Mouse (Mus musculus) spleen, adult 2 months (tissue): ENCODE data around the gene Stx8. TPM values are rescaled to one million over a fixed set of nuclear protein-coding genes. Genes with fewer than 3 reads are reported as not detected.

ENCODE experiments used
- DNase-seq, 2 experiments: peaks; one replicate each; pipeline versions ENCODE4 v3.0.0 to v3.0.0-alpha.2; 2012 to 2021; ENCODE audit warnings: low spot score in 2 of 2, low read depth in 1 of 2
- H3K27ac ChIP-seq: fragments of 200-500 bp; 2 replicates; pipeline ENCODE4 v1.5.1; 2012; ENCODE audit warnings: low read length, inconsistent platforms; ENCODE audit not compliant: insufficient read depth
- H3K27me3 ChIP-seq: fragments of 200-500 bp; 2 replicates; pipeline ENCODE4 v1.6.1; 2012; ENCODE audit warnings: mild to moderate bottlenecking, moderate library complexity, low read length, inconsistent platforms; ENCODE audit not compliant: control insufficient read depth, insufficient read depth
- H3K36me3 ChIP-seq: fragments of 200-500 bp; 2 replicates; pipeline ENCODE4 v1.6.1; 2012; ENCODE audit warnings: mild to moderate bottlenecking, low read length, inconsistent platforms; ENCODE audit not compliant: control insufficient read depth, insufficient read depth
- H3K4me1 ChIP-seq: fragments of 200-500 bp; 2 replicates; pipeline ENCODE4 v1.6.1; 2011; ENCODE audit warnings: inconsistent platforms; ENCODE audit not compliant: control insufficient read depth, insufficient read depth, insufficient read length
- H3K4me3 ChIP-seq: fragments of 200-500 bp; 2 replicates; pipeline ENCODE4 v1.5.1; 2011; ENCODE audit warnings: mild to moderate bottlenecking, inconsistent platforms; ENCODE audit not compliant: insufficient read depth, insufficient read length; ENCODE audit errors: extremely low read depth
- CTCF ChIP-seq: fragments of 200-500 bp; IDR thresholded peaks from 2 replicates; pipeline ENCODE4 v1.5.1; 2011; ENCODE audit warnings: mild to moderate bottlenecking, inconsistent platforms; ENCODE audit not compliant: insufficient read depth, insufficient read length, insufficient replicate concordance; ENCODE audit errors: extremely low read depth
- POLR2A ChIP-seq: fragments of 200-500 bp; IDR thresholded peaks from 2 replicates; pipeline ENCODE4 v1.6.1; 2011; ENCODE audit warnings: low read depth, low read length, inconsistent platforms
- WGBS: fragments of 180-500 bp; shearing (Covaris S2); methylation state at CpG from one replicate; pipeline ENCODE4 v1.1.7; 2018; 5-methylcytosine and 5-hydroxymethylcytosine counted together
- polyA plus RNA-seq: library from polyadenylated mRNA; depleted of rRNA; stranded (reverse); fragments of >200 nt; gene quantifications from 2 replicates; pipeline ENCODE4 v1.2.3, GENCODE M21; 2012

Gene Stx8
- polyA plus RNA-seq, 1 experiment: 3.2 TPM

- Histone ChIP-seq H3K4me3 (no peak overlapping the region), H3K36me3 (no peaks in the 10 kb centered on the region), H3K4me1 (peaks cover 4% of the 10 kb centered on the region; the same call in 1 of the 2 replicates), H3K27ac (no peak overlapping the region), H3K27me3 (no peaks in the 10 kb centered on the region)
- TF ChIP-seq POLR2A: no peak
- TF ChIP-seq CTCF: no peak
- DNase-seq: no peak
- WGBS: 87% methylated on average over 1 of the region's 1 CpGs
Observed at GRCm38 (mm10) chr11:68208582-68208981, 242.6 kb downstream of the Stx8 start.

- 34% methylated on average over 4 of the region's 4 CpGs for WGBS
- no peak for TF ChIP-seq POLR2A
- no peak for TF ChIP-seq CTCF
- DNase-seq: no peak
- Histone ChIP-seq H3K27me3 (no peaks in the 10 kb centered on the region), H3K4me3 (no peak overlapping the region), H3K4me1 (peaks cover 6% of the 10 kb centered on the region; the same call in 1 of the 2 replicates), H3K27ac (no peak overlapping the region), H3K36me3 (no peaks in the 10 kb centered on the region)
Observed at GRCm38 (mm10) chr11:68209506-68209905, 243.5 kb downstream of the Stx8 start.

GRCm38 (mm10) chr11:68210714-68211113 is 244.7 kb downstream of the Stx8 start:
- WGBS: 95% methylated on average over 5 of the region's 5 CpGs
- H3K27me3 ChIP-seq: no peaks in the 10 kb centered on the region
- no peak for DNase-seq
- H3K36me3 ChIP-seq: no peaks in the 10 kb centered on the region
- H3K27ac ChIP-seq: no peak overlapping the region
- peaks cover 4% of the 10 kb centered on the region; the same call in 1 of the 2 replicates for H3K4me1 ChIP-seq
- no peak overlapping the region for H3K4me3 ChIP-seq
- no peak for TF ChIP-seq POLR2A
- no peak for TF ChIP-seq CTCF

- H3K4me1 ChIP-seq: peaks cover 4% of the 10 kb centered on the region; the same call in 1 of the 2 replicates
- H3K36me3 ChIP-seq: no peaks in the 10 kb centered on the region
- no peaks in the 10 kb centered on the region for H3K27me3 ChIP-seq
- H3K4me3 ChIP-seq: no peak overlapping the region
- WGBS: 87% methylated on average over 8 of the region's 8 CpGs
- TF ChIP-seq POLR2A (no peak), CTCF (no peak)
- no peak overlapping the region for H3K27ac ChIP-seq
- DNase-seq: no peak
Observed at GRCm38 (mm10) chr11:68211924-68212578, 246.1 kb downstream of the Stx8 start.

- H3K27me3 ChIP-seq: no peaks in the 10 kb centered on the region
- 29% methylated on average over 3 of the region's 3 CpGs for WGBS
- TF ChIP-seq POLR2A (no peak), CTCF (no peak)
- peaks cover 4% of the 10 kb centered on the region; the same call in 1 of the 2 replicates for H3K4me1 ChIP-seq
- no peak overlapping the region for H3K27ac ChIP-seq
- H3K36me3 ChIP-seq: no peaks in the 10 kb centered on the region
- no peak for DNase-seq
- no peak overlapping the region for H3K4me3 ChIP-seq
Observed at GRCm38 (mm10) chr11:68213896-68214295, 247.9 kb downstream of the Stx8 start.

- Histone ChIP-seq H3K27ac (no peak overlapping the region), H3K4me1 (peaks cover 4% of the 10 kb centered on the region; the same call in 1 of the 2 replicates), H3K36me3 (no peaks in the 10 kb centered on the region), H3K27me3 (no peaks in the 10 kb centered on the region), H3K4me3 (no peak overlapping the region)
- WGBS: 89% methylated on average over 9 of the region's 9 CpGs
- no peak for DNase-seq
- TF ChIP-seq CTCF (no peak), POLR2A (no peak)
Observed at GRCm38 (mm10) chr11:68214496-68215205, 248.7 kb downstream of the Stx8 start.
